Mouse (Mus musculus) MEL (cell line): ENCODE measurements around the gene Nckipsd. TPM values are rescaled to one million over a fixed set of nuclear protein-coding genes. Genes with fewer than 3 reads are reported as not detected.

Source experiments
- DNase-seq: peaks from one replicate; pipeline ENCODE4 v3.0.0; 2011; ENCODE audit warnings: low read depth, low spot score
- H3K27ac ChIP-seq: 2 replicates; pipeline ENCODE4 v1.5.1; 2012; ENCODE audit warnings: low read depth, mild to moderate bottlenecking, control low read depth, low read length, moderate library complexity; ENCODE audit not compliant: control insufficient read depth
- H3K27me3 ChIP-seq, 2 experiments: fragments of 150-350 bp in 1 of 2; sonication (generic) in 1 of 2; 2 replicates each; pipeline ENCODE4 v1.6.1; 2012; ENCODE audit warnings: low read length in 2 of 2, mild to moderate bottlenecking in 2 of 2, improper control_type of control experiment in 1 of 2, moderate library complexity in 1 of 2; ENCODE audit not compliant: insufficient read depth in 2 of 2, control insufficient read depth in 1 of 2
- H3K36me3 ChIP-seq, 2 experiments: 2 replicates each; pipeline ENCODE4 v1.6.1; 2012 to 2014; ENCODE audit warnings: low read length in 2 of 2, improper control_type of control experiment in 1 of 2, inconsistent platforms in 1 of 2, mild to moderate bottlenecking in 1 of 2; ENCODE audit not compliant: insufficient read depth in 2 of 2, control insufficient read depth in 1 of 2
- H3K4me1 ChIP-seq, 2 experiments: fragments of 150-350 bp in 1 of 2; sonication (generic) in 1 of 2; 2 replicates each; pipeline ENCODE4 v1.6.1; 2012; ENCODE audit warnings: low read length in 2 of 2, improper control_type of control experiment in 1 of 2, mild to moderate bottlenecking in 1 of 2; ENCODE audit not compliant: insufficient read depth in 2 of 2, control insufficient read depth in 1 of 2
- H3K4me3 ChIP-seq, 2 experiments: fragments of 150-350 bp in 1 of 2; sonication (generic) in 1 of 2; 2 replicates each; pipeline ENCODE4 v1.5.1; 2012; ENCODE audit warnings: low read depth in 2 of 2, low read length in 2 of 2, mild to moderate bottlenecking in 2 of 2, moderate library complexity in 2 of 2, control low read depth in 1 of 2, improper control_type of control experiment in 1 of 2; ENCODE audit not compliant: control insufficient read depth in 1 of 2, insufficient read depth in 1 of 2
- H3K79me2 ChIP-seq: 2 replicates; pipeline ENCODE4 v1.6.1; 2012; ENCODE audit warnings: mild to moderate bottlenecking, low read length, moderate library complexity; ENCODE audit not compliant: control insufficient read depth, poor library complexity, insufficient read depth
- H3K9ac ChIP-seq: 2 replicates; pipeline ENCODE4 v1.6.1; 2012; ENCODE audit warnings: low read depth, mild to moderate bottlenecking, control low read depth, low read length, moderate library complexity; ENCODE audit not compliant: control insufficient read depth, poor library complexity, severe bottlenecking
- H3K9me3 ChIP-seq: fragments of 150-350 bp; sonication (generic); replicated peaks from 2 replicates; pipeline ENCODE4 v1.6.1; 2012; ENCODE audit warnings: mild to moderate bottlenecking, low read length, improper control_type of control experiment, moderate library complexity; ENCODE audit not compliant: insufficient read depth
- CHD1 ChIP-seq: IDR thresholded peaks from 2 replicates; pipeline ENCODE4 v1.6.1; 2012; ENCODE audit warnings: low read depth, mild to moderate bottlenecking, inconsistent platforms, low read length, improper control_type of control experiment
- CTCF ChIP-seq, 3 experiments: IDR thresholded peaks in 2 of 3; conservative IDR thresholded peaks in 1 of 3; 2 replicates each; pipeline ENCODE4 v1.5.1; 2011 to 2012; ENCODE audit warnings: low read length in 3 of 3, low read depth in 2 of 3, mild to moderate bottlenecking in 2 of 3, improper control_type of control experiment in 1 of 3, inconsistent platforms in 1 of 3, mixed read lengths in 1 of 3, moderate library complexity in 1 of 3; ENCODE audit not compliant: control insufficient read depth in 1 of 3, insufficient read depth in 1 of 3, poor library complexity in 1 of 3, severe bottlenecking in 1 of 3
- ETS1 ChIP-seq: IDR thresholded peaks from 2 replicates; pipeline ENCODE4 v1.6.1; 2012; ENCODE audit warnings: low read depth, mild to moderate bottlenecking, inconsistent platforms, low read length, improper control_type of control experiment, moderate library complexity
- GATA1 ChIP-seq: IDR thresholded peaks from 2 replicates; pipeline ENCODE4 v1.6.1; 2011; ENCODE audit warnings: low read depth, low read length, improper control_type of control experiment
- HCFC1 ChIP-seq: IDR thresholded peaks from 2 replicates; pipeline ENCODE4 v1.6.1; 2012; ENCODE audit warnings: low read depth, mild to moderate bottlenecking, inconsistent platforms, low read length, improper control_type of control experiment, moderate library complexity
- JUND ChIP-seq: IDR thresholded peaks from 2 replicates; pipeline ENCODE4 v1.6.1; 2011; ENCODE audit warnings: low read depth, mild to moderate bottlenecking, improper control_type of control experiment, low read length
- KAT2A ChIP-seq: conservative IDR thresholded peaks from 2 replicates; pipeline ENCODE4 v1.6.1; 2012; ENCODE audit warnings: low read depth, low read length, improper control_type of control experiment, inconsistent platforms
- MAFK ChIP-seq: IDR thresholded peaks from 2 replicates; pipeline ENCODE4 v1.6.1; 2011; ENCODE audit warnings: low read depth, mild to moderate bottlenecking, low read length, improper control_type of control experiment, borderline replicate concordance
- MAX ChIP-seq: IDR thresholded peaks from 2 replicates; pipeline ENCODE4 v1.6.1; 2011; ENCODE audit warnings: low read length, improper control_type of control experiment
- MEF2A ChIP-seq: IDR thresholded peaks from 2 replicates; pipeline ENCODE4 v1.6.1; 2014; ENCODE audit warnings: low read depth, mild to moderate bottlenecking, inconsistent platforms, low read length, improper control_type of control experiment; ENCODE audit not compliant: poor library complexity, insufficient replicate concordance, severe bottlenecking; ENCODE audit errors: extremely low read depth
- MYC ChIP-seq: IDR thresholded peaks from 2 replicates; pipeline ENCODE4 v1.6.1; 2011; ENCODE audit warnings: low read depth, mild to moderate bottlenecking, low read length, improper control_type of control experiment, moderate library complexity
- POLR2A ChIP-seq, 2 experiments: IDR thresholded peaks; 2 replicates each; pipeline ENCODE4 v1.6.1; 2011 to 2012; ENCODE audit warnings: low read length in 2 of 2, mild to moderate bottlenecking in 2 of 2, control low read depth in 1 of 2, improper control_type of control experiment in 1 of 2, low read depth in 1 of 2, moderate library complexity in 1 of 2; ENCODE audit not compliant: control insufficient read depth in 1 of 2, insufficient read depth in 1 of 2, poor library complexity in 1 of 2
- POLR2AphosphoS2 ChIP-seq: IDR thresholded peaks from 2 replicates; pipeline ENCODE4 v1.6.1; 2011; ENCODE audit warnings: low read length, improper control_type of control experiment
- POLR2AphosphoS5 ChIP-seq: IDR thresholded peaks from 2 replicates; pipeline ENCODE4 v1.6.1; 2012; ENCODE audit warnings: low read depth, borderline replicate concordance, mild to moderate bottlenecking, inconsistent platforms, low read length, moderate library complexity, mixed read lengths
- SMC3 ChIP-seq: IDR thresholded peaks from 2 replicates; pipeline ENCODE4 v1.6.1; 2011; ENCODE audit warnings: low read depth, low read length, improper control_type of control experiment
- TCF12 ChIP-seq: IDR thresholded peaks from 2 replicates; pipeline ENCODE4 v1.6.1; 2014; ENCODE audit warnings: low read depth, mild to moderate bottlenecking, inconsistent platforms, low read length, improper control_type of control experiment, moderate library complexity
- USF1 ChIP-seq: IDR thresholded peaks from 2 replicates; pipeline ENCODE4 v1.6.1; 2014; ENCODE audit warnings: low read depth, mild to moderate bottlenecking, inconsistent platforms, low read length, improper control_type of control experiment, moderate library complexity
- ZMIZ1 ChIP-seq: IDR thresholded peaks from 2 replicates; pipeline ENCODE4 v1.6.1; 2012; ENCODE audit warnings: low read depth, mild to moderate bottlenecking, inconsistent platforms, low read length, improper control_type of control experiment, moderate library complexity
- polyA plus RNA-seq, 2 experiments: library from polyadenylated mRNA; stranded (reverse) in 1 of 2; unstranded in 1 of 2; fragments of >175 nt in 1 of 2; fragments of >200 nt in 1 of 2; gene quantifications; 2 replicates each; pipeline versions ENCODE4 v1.2.1 to v1.2.4; 2012; ENCODE audit warnings: low replicate concordance in 2 of 2, low read depth in 1 of 2; ENCODE audit not compliant: insufficient read length in 2 of 2, insufficient read depth in 1 of 2, missing spikeins in 1 of 2
- total RNA-seq: library from RNA; depleted of rRNA; stranded (reverse); fragments of 300-350 nt; gene quantifications from 2 replicates; pipeline ENCODE4 v1.2.3, GENCODE M21; 2012

The Nckipsd gene
- total and polyA plus RNA-seq, 3 experiments = 6.6 to 10.3 TPM; not detected in 1

DNA sequence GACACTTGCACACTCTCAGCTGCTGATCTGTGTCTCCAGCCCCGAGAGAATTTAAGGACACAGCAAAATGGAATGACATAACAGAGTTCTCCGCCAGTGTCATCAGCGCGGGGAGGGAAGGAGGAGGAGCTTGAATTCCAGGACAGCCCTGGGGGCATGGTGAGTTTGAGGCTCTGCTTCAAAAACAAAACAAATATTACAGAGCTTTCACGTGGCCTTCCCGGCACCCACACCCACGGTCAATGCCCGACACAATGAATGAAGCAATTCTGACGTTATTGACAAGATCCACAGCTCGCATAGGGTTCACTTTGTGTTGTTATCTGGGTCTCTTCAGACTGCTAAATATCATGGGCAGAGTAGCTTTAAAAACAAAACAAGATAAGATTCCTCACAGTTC lies 43.2 kb upstream of the Nckipsd start:
- no peak overlapping the region for H3K4me3 ChIP-seq
- no peak overlapping the region for H3K9ac ChIP-seq
- DNase-seq = no peak
- TF ChIP-seq TCF12 = no peak
- no peak for TF ChIP-seq MAX
- no peak for TF ChIP-seq CTCF (IDR thresholded peaks at IDR 0.05 in 2 of 3, conservative IDR thresholded peaks at IDR 0.05 in 1 of 3; ENCODE audit: control insufficient read depth in 1 of 3, insufficient read depth in 1 of 3, low read depth in 2 of 3, low read length in 3 of 3, poor library complexity in 1 of 3, severe bottlenecking in 1 of 3)
- no peak for TF ChIP-seq JUND
- no peaks in the 10 kb centered on the region; a peak in 1 of 4 replicates for H3K36me3 ChIP-seq
- H3K27me3 ChIP-seq = no peaks in the 10 kb centered on the region
- H3K4me1 ChIP-seq = peaks cover 0 to 10% of the 10 kb centered on the region in 2 experiments; a peak in 2 of 4 replicates
- no peaks in the 10 kb centered on the region for H3K79me2 ChIP-seq
- no peak overlapping the region for H3K27ac ChIP-seq
- H3K9me3 ChIP-seq = no peaks in the 10 kb centered on the region

GRCm38 (mm10) chr9:108776614-108777013 lies 31.6 kb upstream of the Nckipsd start:
- peak; percentile 32 for DNase-seq
- no peak overlapping the region for H3K4me3 ChIP-seq
- no peak overlapping the region for H3K27ac ChIP-seq
- H3K36me3 ChIP-seq = peaks cover 0 to 11% of the 10 kb centered on the region in 2 experiments; a peak in 2 of 4 replicates
- H3K27me3 ChIP-seq = peaks cover 0 to 4% of the 10 kb centered on the region in 2 experiments; a peak in 3 of 4 replicates
- H3K79me2 ChIP-seq = no peaks in the 10 kb centered on the region
- H3K4me1 ChIP-seq = peaks cover 9 to 17% of the 10 kb centered on the region in 2 experiments
- no peaks in the 10 kb centered on the region for H3K9me3 ChIP-seq
- H3K9ac ChIP-seq = no peak overlapping the region
- TF ChIP-seq MYC = no peak
- TF ChIP-seq POLR2AphosphoS5 = no peak
- TF ChIP-seq POLR2AphosphoS2 = no peak
- TF ChIP-seq TCF12 = no peak
- TF ChIP-seq GATA1 = no peak
- TF ChIP-seq ETS1 = no peak
- no peak for TF ChIP-seq POLR2A (IDR thresholded peaks at IDR 0.05; ENCODE audit: control insufficient read depth in 1 of 2, insufficient read depth in 1 of 2, low read depth in 1 of 2, low read length in 2 of 2, poor library complexity in 1 of 2)
- TF ChIP-seq MEF2A = no peak
- TF ChIP-seq ZMIZ1 = no peak
- TF ChIP-seq SMC3 = no peak
- no peak for TF ChIP-seq USF1
- TF ChIP-seq HCFC1 = no peak
- no peak for TF ChIP-seq CHD1
- TF ChIP-seq KAT2A = no peak
- no peak for TF ChIP-seq MAFK
- no peak for TF ChIP-seq MAX
